ENCODE assay signal across 8 mouse cellular contexts in genomic region chr1:36784365-36785134, GRCm38 (mm10). TPM values are rescaled to one million over a fixed set of nuclear protein-coding genes. Genes with fewer than 3 reads are reported as not detected.
DNase-seq lines count a peak whose midpoint lies in the region; ATAC-seq and TF ChIP-seq lines count a peak whose summit lies in the region.

No protein-coding gene starts in this region.

- H3K4me1 ChIP-seq in hindbrain, embryonic 12.5 days, result peaks cover 4% of the 10 kb centered on the region; the same call in 1 of the 2 replicates
- H3K4me1 ChIP-seq in lung, postnatal 0 days (ENCODE audit: insufficient read depth, low read depth, low read length), result peaks cover 4% of the 10 kb centered on the region; the same call in 1 of the 2 replicates

- H3K9me3 ChIP-seq in hindbrain, embryonic 12.5 days (replicated peaks), result no peaks in the 10 kb centered on the region
- no peaks in the 10 kb centered on the region for H3K9me3 ChIP-seq in lung, postnatal 0 days (ENCODE audit: low read length)

- peak; percentile 83 for ATAC-seq in hindbrain, embryonic 12.5 days (ENCODE audit: low FRiP score)
- peak; percentile 65 for ATAC-seq in lung, postnatal 0 days

- H3K4me2 ChIP-seq in hindbrain, embryonic 12.5 days (replicated peaks), result peak overlapping the region; percentile 60
- peak overlapping the region; percentile 91 for H3K4me2 ChIP-seq in lung, postnatal 0 days (replicated peaks; ENCODE audit: low read depth, low read length)

- TF ChIP-seq EP300 in lung, postnatal 0 days (IDR thresholded peaks at IDR 0.05), result no peak

- WGBS in hindbrain, embryonic 12.5 days, result 5% methylated on average over 20 of the region's 20 CpGs
- WGBS in lung, postnatal 0 days, result 3% methylated on average over 20 of the region's 20 CpGs

- peak; percentile 70 for DNase-seq in T-cell, adult 2 months (ENCODE audit: low spot score)
- DNase-seq in cerebellum, postnatal 10 days, result peak; percentile 94 to 96
- peak; percentile 70 to 80 for DNase-seq in frontal cortex, postnatal 14 days (ENCODE audit: low spot score in 2 of 2)
- DNase-seq in layer of hippocampus, postnatal 10 days (ENCODE audit: low spot score in 2 of 2), result peak; percentile 88 to 91
- peak; percentile 85 for DNase-seq in lung, postnatal 0 days (ENCODE audit: low spot score)
- peak; percentile 63 for DNase-seq in ovary, postnatal 36 days (ENCODE audit: low spot score)
- peak; percentile 87 for DNase-seq in thymus, postnatal 4 days

- no peaks in the 10 kb centered on the region for H3K36me3 ChIP-seq in hindbrain, embryonic 12.5 days
- no peaks in the 10 kb centered on the region for H3K36me3 ChIP-seq in lung, postnatal 0 days (ENCODE audit: insufficient read depth, low read length)

- peak overlapping the region; percentile 34 for H3K4me3 ChIP-seq in hindbrain, embryonic 12.5 days
- peak overlapping the region; percentile 40 for H3K4me3 ChIP-seq in lung, postnatal 0 days (ENCODE audit: low read depth, low read length)

- no peak overlapping the region for H3K27ac ChIP-seq in hindbrain, embryonic 12.5 days
- no peak overlapping the region for H3K27ac ChIP-seq in lung, postnatal 0 days (ENCODE audit: low read length)

- TF ChIP-seq CTCF in lung, postnatal 0 days (IDR thresholded peaks at IDR 0.05), result peak; percentile 88

- peak overlapping the region; percentile 55 for H3K9ac ChIP-seq in hindbrain, embryonic 12.5 days
- H3K9ac ChIP-seq in lung, postnatal 0 days (replicated peaks; ENCODE audit: low read depth), result peak overlapping the region; percentile 34; the same call in 1 of the 2 replicates

- no peaks in the 10 kb centered on the region; the same call in 1 of the 2 replicates for H3K27me3 ChIP-seq in hindbrain, embryonic 12.5 days
- H3K27me3 ChIP-seq in lung, postnatal 0 days (replicated peaks; ENCODE audit: insufficient read depth, low read length), result no peaks in the 10 kb centered on the region

RNA-seq across cellular contexts. Expression of gene Zap70, which starts 23.0 kb away (rescaled TPM):
- polyA plus RNA-seq in hindbrain, embryonic 12.5 days (2016; fragmentation: Nextera tagmentation; extraction: Ambion mirVana), result 0.34 and 0.39 TPM in 2 replicates
- total RNA-seq in layer of hippocampus, postnatal 10 days (2021), result 1 to 10 TPM; 3.0 to 3.2 TPM
- polyA plus RNA-seq in lung, postnatal 0 days (2015; fragmentation: Nextera tagmentation; extraction: Ambion mirVana), result 4.3 and 5.2 TPM in 2 replicates
